Mouse (Mus musculus) midbrain, postnatal 0 days (tissue): ENCODE results near the gene Phykpl. TPM values are rescaled to one million over a fixed set of nuclear protein-coding genes. Genes with fewer than 3 reads are reported as not detected.

ENCODE experiments used
- ATAC-seq: fragments of 200-750 bp; cut with Nextera tagmentation; 2 replicates; pipeline ENCODE4 v1.8.0; 2017; ENCODE audit warnings: moderate number of reproducible peaks, mild to moderate bottlenecking, moderate TSS enrichment, moderate library complexity; ENCODE audit not compliant: low FRiP score
- DNase-seq: peaks from one replicate; pipeline ENCODE4 v3.0.0-alpha.2; 2015; ENCODE audit warnings: low spot score
- H3K27ac ChIP-seq: fragments of 300-500 bp; sonication (generic); 2 replicates; pipeline ENCODE4 v1.5.1; 2014; ENCODE audit warnings: low read depth, mild to moderate bottlenecking, low read length, mixed read lengths
- H3K27me3 ChIP-seq: fragments of 300-500 bp; sonication (generic); 2 replicates; pipeline ENCODE4 v1.6.1; 2014; ENCODE audit warnings: low read length, control low read depth, mixed read lengths; ENCODE audit not compliant: insufficient read depth
- H3K36me3 ChIP-seq: fragments of 300-500 bp; sonication (generic); 2 replicates; pipeline ENCODE4 v1.6.1; 2014; ENCODE audit warnings: low read length, control low read depth, mixed read lengths; ENCODE audit not compliant: insufficient read depth
- H3K4me1 ChIP-seq: fragments of 300-500 bp; sonication (generic); 2 replicates; pipeline ENCODE4 v1.6.1; 2014; ENCODE audit warnings: mild to moderate bottlenecking, control low read depth, antibody characterized with exemption, low read length, mixed read lengths; ENCODE audit not compliant: insufficient read depth
- H3K4me2 ChIP-seq: fragments of 300-500 bp; sonication (generic); 2 replicates; pipeline ENCODE4 v1.6.1; 2014; ENCODE audit warnings: low read depth, mild to moderate bottlenecking, low read length, mixed read lengths; ENCODE audit not compliant: poor library complexity, severe bottlenecking
- H3K4me3 ChIP-seq: fragments of 300-500 bp; sonication (generic); 2 replicates; pipeline ENCODE4 v1.5.1; 2014; ENCODE audit warnings: low read depth, mild to moderate bottlenecking, low read length, moderate library complexity
- H3K9ac ChIP-seq: fragments of 300-500 bp; sonication (generic); replicated peaks from 2 replicates; pipeline ENCODE4 v1.6.1; 2014; ENCODE audit warnings: mild to moderate bottlenecking, low read length, moderate library complexity, mixed read lengths; ENCODE audit not compliant: poor library complexity, severe bottlenecking
- H3K9me3 ChIP-seq: fragments of 300-500 bp; sonication (generic); 2 replicates; pipeline ENCODE4 v1.6.1; 2016; ENCODE audit warnings: low read length, control low read depth
- CTCF ChIP-seq: IDR thresholded peaks from 2 replicates; pipeline ENCODE4 v1.5.1; 2016; ENCODE audit warnings: antibody characterized with exemption, mild to moderate bottlenecking
- WGBS: fragments of 180-500 bp; shearing (Covaris S2); extraction: QIAGEN DNeasy Blood & Tissue Kit; methylation state at CpG from one replicate; pipeline ENCODE4 v1.1.7; 2014; 5-methylcytosine and 5-hydroxymethylcytosine counted together
- polyA plus RNA-seq: library from polyadenylated mRNA; unstranded; fragments of >200 nt; fragmentation: Nextera tagmentation; extraction: Ambion mirVana; gene quantifications from 2 replicates; pipeline ENCODE4 v1.2.1, GENCODE M21; 2015
- total RNA-seq: library from RNA; depleted of rRNA; stranded (reverse); fragments of >200 nt; gene quantifications from 2 replicates; pipeline ENCODE4 v1.2.3, GENCODE M21; 2014

Gene Phykpl
- total and polyA plus RNA-seq, 2 experiments from 2014 or later = 6.6 to 6.9 TPM

DNA sequence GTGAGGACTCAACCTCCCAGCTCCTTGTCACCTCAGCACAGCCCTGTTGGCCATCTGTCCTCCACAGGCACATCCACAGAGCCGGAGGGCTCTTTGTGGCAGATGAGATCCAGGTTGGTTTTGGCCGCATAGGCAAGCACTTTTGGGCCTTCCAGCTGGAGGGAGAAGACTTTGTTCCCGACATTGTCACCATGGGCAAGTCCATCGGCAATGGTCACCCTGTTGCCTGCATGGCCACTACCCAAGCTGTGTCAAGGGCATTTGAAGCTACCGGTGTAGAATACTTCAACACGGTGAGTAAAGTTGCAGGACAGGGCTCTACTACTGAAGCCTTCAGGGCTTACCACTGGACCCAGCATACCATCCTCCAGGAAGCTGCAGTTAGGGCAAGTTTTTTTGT lies 9.3 kb downstream of the Phykpl start:
- 92% methylated on average over 6 of the region's 6 CpGs for WGBS
- no peaks in the 10 kb centered on the region for H3K27me3 ChIP-seq
- TF ChIP-seq CTCF = no peak
- no peaks in the 10 kb centered on the region for H3K4me1 ChIP-seq
- no peak overlapping the region for H3K4me2 ChIP-seq
- peaks cover 47% of the 10 kb centered on the region for H3K36me3 ChIP-seq
- no peak overlapping the region for H3K9ac ChIP-seq
- H3K27ac ChIP-seq = no peak overlapping the region
- ATAC-seq (no peak), DNase-seq (no peak)
- no peaks in the 10 kb centered on the region for H3K9me3 ChIP-seq
- H3K4me3 ChIP-seq = no peak overlapping the region

DNA sequence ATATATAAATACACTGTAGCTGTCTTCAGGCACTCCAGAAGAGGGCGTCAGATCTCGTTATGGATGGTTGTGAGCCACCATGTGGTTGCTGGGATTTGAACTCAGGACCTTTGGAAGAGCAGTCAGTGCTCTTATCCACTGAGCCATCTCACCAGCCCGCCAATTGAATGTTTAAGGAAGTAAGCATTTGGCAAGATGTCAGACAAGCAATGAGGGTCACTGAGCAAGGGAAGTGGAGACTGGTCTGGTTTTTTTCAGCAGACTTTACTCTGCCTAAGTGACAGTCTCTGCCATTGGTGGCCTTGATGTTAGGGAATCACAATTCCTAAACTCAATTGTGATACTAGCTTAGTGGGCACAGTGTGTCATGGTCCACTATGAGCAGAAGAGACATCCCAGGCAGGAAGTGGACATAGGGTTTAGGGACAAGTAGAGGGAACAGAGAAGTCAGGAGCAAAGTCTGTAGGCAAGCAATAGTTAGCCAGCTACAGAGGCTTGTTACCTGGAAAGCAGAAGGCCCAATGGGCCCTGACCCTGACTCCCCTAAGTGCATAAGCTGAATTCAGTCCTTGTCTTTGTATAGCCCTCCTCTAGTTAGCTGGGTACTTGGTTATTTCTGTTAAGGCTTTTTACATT lies 10.3 kb downstream of the Phykpl start:
- Histone ChIP-seq H3K9me3 (no peaks in the 10 kb centered on the region), H3K9ac (no peak overlapping the region), H3K4me2 (no peak overlapping the region), H3K36me3 (peaks cover 56% of the 10 kb centered on the region), H3K27me3 (no peaks in the 10 kb centered on the region), H3K27ac (no peak overlapping the region), H3K4me1 (no peaks in the 10 kb centered on the region), H3K4me3 (no peak overlapping the region)
- no peak for TF ChIP-seq CTCF
- ATAC-seq (no peak), DNase-seq (no peak)
- 77% methylated on average over 3 of the region's 3 CpGs for WGBS

DNA sequence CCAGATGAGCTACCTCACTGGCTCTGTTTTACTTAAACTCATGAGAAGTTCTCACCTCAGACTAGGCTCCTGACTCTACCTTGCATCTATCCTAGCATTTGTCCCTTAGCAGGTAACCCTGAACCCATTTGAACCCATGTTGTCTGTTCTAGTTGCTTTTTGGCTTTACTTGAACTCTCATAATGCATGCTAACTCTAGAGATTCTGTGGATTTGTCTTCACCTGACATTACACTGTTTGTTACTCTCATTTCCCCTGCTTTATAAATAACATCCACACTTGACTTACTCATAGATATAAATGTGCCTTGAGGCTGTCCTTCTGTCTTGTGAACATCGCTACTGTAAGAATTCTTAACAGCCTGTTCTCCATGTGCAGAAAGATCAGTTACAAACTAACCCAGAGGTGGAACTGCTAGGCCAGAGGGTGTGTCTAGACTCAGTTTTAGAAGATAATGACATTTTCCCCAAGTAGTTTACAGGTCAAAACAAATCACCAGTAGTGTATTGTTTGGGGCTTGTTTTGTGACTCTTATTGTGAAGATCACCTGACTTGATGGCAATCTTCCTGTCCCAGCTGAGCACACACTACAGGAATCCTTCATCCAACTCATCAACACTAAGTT lies 11.0 kb downstream of the Phykpl start:
- WGBS = 85% methylated on average over 1 of the region's 1 CpGs
- Histone ChIP-seq H3K27ac (no peak overlapping the region), H3K27me3 (no peaks in the 10 kb centered on the region), H3K4me2 (no peak overlapping the region), H3K4me1 (no peaks in the 10 kb centered on the region), H3K9ac (no peak overlapping the region), H3K36me3 (peaks cover 63% of the 10 kb centered on the region), H3K4me3 (no peak overlapping the region), H3K9me3 (no peaks in the 10 kb centered on the region)
- no peak for DNase-seq
- no peak for TF ChIP-seq CTCF
- no peak for ATAC-seq

DNA sequence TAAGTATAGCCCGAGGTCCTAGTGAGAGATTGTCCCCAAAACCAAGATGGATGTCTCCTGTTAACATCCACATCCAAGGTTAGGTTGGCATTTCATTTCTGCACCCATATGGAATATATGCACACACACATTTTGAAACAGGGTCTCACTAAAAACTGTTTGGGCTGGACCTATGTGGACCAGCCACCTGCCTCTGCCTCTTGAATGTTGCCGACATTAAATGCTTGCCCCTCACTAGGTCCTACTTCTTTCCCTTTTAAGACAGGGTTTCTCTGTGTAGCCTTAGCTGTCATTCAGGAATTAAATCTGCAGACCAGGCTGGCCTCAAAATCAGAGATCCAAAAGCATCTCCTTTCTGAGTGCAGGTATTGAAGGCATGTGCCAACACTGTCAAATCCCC lies 13.0 kb downstream of the Phykpl start:
- H3K4me1 ChIP-seq = no peaks in the 10 kb centered on the region
- no peak for ATAC-seq
- 83% methylated on average over 2 of the region's 2 CpGs for WGBS
- no peak overlapping the region for H3K4me2 ChIP-seq
- H3K4me3 ChIP-seq = no peak overlapping the region
- H3K27me3 ChIP-seq = no peaks in the 10 kb centered on the region
- no peak overlapping the region for H3K27ac ChIP-seq
- TF ChIP-seq CTCF = no peak
- H3K9me3 ChIP-seq = no peaks in the 10 kb centered on the region
- no peak overlapping the region for H3K9ac ChIP-seq
- H3K36me3 ChIP-seq = peaks cover 73% of the 10 kb centered on the region
- no peak for DNase-seq

DNA sequence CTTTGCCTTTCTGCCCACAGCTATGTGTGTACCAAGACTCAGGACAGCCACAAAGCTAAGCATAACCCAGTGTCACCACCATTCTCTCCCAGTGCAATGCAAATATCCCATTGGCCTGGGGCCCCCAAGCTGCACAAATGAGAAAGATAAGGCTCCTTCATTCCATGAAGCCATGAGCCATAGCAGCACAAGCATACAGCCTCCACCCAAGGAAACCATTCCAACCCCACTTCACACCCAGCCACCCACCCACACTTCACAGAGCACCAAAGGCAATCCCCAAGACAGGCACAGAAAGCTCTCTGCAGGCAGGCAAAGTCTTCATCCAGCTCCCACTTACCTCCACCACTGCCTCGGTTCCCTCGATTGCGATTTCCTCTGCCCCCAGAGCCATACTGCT lies 17.7 kb downstream of the Phykpl start:
- peaks cover 66% of the 10 kb centered on the region for H3K36me3 ChIP-seq
- no peaks in the 10 kb centered on the region for H3K9me3 ChIP-seq
- no peak overlapping the region for H3K4me3 ChIP-seq
- ATAC-seq (no peak), DNase-seq (no peak)
- TF ChIP-seq CTCF = no peak
- H3K4me2 ChIP-seq = no peak overlapping the region
- no peak overlapping the region for H3K9ac ChIP-seq
- no peaks in the 10 kb centered on the region for H3K27me3 ChIP-seq
- 92% methylated on average over 3 of the region's 3 CpGs for WGBS
- H3K27ac ChIP-seq = no peak overlapping the region
- H3K4me1 ChIP-seq = no peaks in the 10 kb centered on the region

DNA sequence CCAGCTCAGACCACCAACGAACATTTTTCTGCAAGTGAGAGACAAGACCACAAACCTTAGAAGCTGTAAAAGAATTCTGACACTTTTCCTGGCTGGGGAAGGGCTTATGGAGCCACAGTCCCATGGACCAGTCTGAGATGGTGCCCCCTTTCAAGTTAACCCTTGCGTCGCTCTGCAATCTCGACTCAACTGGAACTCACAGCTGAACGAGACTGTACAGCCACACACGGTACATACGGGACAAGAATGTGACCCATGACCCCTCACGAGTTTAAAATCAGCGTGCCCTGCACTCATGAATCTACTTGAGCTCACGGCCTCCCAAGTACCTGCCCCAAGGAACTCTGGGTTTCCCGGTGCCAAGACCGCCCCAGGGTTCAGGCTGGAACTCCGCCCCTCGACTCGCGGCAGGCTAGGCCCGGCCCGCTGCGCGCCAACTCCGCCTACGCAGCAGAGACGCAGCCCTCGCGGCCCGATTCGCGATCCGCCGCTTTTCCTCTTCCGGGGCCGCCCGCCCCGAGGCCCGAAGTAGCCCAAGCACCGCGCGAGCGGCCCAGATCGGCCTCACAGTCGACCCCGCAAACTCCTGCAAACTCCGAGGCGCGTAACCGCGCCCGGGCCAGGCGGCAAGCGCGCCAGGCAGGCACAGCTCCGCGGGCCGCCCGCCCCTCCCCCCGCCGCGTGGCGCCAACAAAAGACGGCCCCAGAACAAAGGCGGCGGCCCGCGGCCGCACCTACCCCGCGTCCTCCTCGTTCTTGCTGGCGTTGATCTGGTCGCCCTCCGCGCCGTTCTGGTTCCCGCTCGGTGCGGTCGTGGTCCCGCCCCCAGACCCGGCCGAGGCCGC lies 21.3 kb downstream of the Phykpl start:
- H3K9me3 ChIP-seq = no peaks in the 10 kb centered on the region
- H3K4me1 ChIP-seq = 0 out of 2 replicates have a peak, but pooled peaks cover 4% of the 10 kb centered on the region
- DNase-seq = peak; percentile 77
- H3K4me3 ChIP-seq = peak overlapping the region; percentile 96
- H3K36me3 ChIP-seq = peaks cover 32% of the 10 kb centered on the region
- peak overlapping the region; percentile 98 for H3K9ac ChIP-seq
- TF ChIP-seq CTCF = no peak
- WGBS = under 1% methylated on average over 70 of the region's 81 CpGs
- H3K27ac ChIP-seq = peak overlapping the region; percentile 94
- peak overlapping the region; percentile 77 for H3K4me2 ChIP-seq
- peak; percentile 53 for ATAC-seq
- no peaks in the 10 kb centered on the region for H3K27me3 ChIP-seq
